Mouse (Mus musculus): ENCODE data around the gene Col8a1. TPM values are rescaled to one million over a fixed set of nuclear protein-coding genes. Genes with fewer than 3 reads are reported as not detected.
A peak's percentile ranks its signal among the peaks of the same experiment; 100 is the strongest.

Gene Col8a1
- total RNA-seq, 2 experiments from 2014 or later, result 3.6 to 4.6 TPM

GRCm38 (mm10) chr16:57671637-57672036 is 82.9 kb downstream of the Col8a1 start:
- no peak for DNase-seq

GRCm38 (mm10) chr16:57669348-57669747 is 85.2 kb downstream of the Col8a1 start:
- DNase-seq, result peak; percentile 40

DNA sequence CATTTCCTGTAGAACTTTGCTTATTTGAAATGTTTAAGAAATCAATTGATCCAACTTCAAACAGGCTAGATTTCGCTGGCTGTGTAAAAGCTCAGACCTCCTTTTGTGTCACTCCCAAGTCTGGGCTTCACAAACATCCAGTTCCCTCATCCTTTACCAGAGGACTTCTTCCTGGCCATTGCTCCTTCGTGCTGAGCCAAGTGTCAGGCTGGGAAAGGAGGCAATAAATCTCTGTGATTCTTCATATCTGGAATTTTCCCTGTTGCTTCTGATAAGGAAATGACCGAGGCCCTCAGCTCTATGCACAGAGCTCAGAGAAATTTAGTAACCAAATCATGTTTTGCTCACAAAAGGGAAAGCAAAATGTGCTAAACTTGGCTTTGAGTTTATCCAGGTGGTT is 91.9 kb downstream of the Col8a1 start:
- no peak for DNase-seq

DNA sequence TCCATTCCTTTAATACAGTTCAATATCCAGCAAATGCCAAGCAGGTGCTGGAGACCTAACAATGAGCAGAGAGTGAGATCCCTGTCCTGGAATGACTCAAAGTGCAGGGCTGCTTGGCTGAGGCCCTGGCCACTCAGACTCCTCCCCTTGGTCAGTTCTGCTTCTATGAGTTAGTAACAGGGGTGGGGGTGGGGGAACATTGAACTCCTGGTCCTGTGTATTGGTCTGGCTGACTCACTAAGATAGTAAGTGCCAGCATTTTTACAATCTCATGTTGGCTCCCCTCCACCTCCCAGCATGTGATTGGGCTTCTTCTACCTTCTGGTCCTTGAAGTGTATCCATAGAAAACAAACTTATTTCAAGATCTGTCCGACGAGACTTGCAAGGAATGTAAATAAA is 104.6 kb downstream of the Col8a1 start:
- no peak for DNase-seq

DNA sequence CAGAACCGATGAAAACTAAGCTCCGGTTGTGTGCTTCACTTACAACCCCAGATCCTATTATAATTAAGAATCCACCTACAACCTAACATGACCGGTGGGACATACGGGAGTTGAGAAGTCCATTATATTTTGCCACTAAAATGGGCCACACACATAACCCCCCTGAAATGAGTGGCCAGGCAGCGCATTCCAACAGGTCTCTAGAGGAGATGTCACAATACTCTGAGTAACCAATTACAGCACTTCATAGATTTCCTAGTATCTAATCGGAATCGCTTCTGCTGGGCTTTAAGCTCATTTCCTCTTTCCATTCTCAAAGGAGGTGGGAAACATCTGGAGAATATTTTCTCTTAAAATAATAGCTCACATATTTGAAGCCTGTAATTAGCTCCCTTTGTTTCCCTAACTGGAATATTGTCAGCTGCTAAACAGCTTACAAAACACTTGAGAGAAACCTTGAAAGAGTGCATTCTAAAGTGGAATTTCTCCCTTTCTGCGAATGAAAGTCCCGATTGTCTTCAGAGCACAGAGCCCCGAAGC is 113.1 kb downstream of the Col8a1 start:
- DNase-seq, result no peak

GRCm38 (mm10) chr16:57634766-57635165 is 119.8 kb downstream of the Col8a1 start:
- DNase-seq, result no peak

- peak; percentile 85 for DNase-seq
Observed at GRCm38 (mm10) chr16:57634191-57634590, 120.3 kb downstream of the Col8a1 start.

DNA sequence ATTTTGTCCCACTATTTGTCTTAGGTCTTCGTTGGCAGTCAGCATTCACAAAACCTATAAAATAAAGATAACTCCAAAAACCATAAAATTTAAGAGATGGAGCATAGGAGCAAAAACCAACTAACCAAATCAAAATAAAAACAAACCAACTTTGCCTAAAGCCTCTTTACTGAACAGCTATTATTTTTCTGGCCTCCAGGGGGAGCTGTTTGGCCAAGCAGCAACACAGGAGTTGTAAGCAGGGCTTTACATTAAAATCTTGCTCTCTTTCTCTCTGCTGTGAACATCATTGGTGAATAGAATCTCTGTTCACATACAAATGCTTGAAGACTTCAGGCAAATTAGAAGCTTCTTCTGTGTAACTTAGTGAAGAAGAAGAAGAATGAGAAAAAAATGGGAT is 142.8 kb downstream of the Col8a1 start:
- DNase-seq, result peak; percentile 49

GRCm38 (mm10) chr16:57606444-57607227 is 147.9 kb downstream of the Col8a1 start, which contains the start of gene Cmss1:
TSS of gene Cmss1 (minus strand) at chr16:57606864.
- peak; percentile 89 for DNase-seq

DNA sequence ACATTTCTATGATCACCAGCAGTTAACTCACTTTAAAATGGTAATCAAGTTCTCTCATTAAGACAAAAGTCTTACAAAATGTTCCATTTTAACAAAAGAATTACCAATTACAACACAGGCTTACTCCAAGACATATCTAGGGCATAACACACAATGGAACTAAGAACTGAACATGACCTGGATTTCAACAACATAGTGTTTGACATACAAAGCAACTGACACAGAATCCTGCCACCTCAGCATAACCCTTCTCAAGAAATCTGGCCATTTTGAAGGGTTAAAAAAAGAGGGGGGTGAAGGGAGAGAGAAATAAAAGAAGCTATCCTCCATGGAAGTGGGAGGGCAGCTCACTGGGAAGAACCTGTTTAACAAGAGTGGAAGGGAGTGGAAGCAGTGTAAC is 153.5 kb downstream of the Col8a1 start:
- no peak for DNase-seq

- DNase-seq, result no peak
Observed at GRCm38 (mm10) chr16:57597295-57597957, 157.1 kb downstream of the Col8a1 start.

- DNase-seq, result peak; percentile 42
Observed at GRCm38 (mm10) chr16:57593422-57594157, 160.9 kb downstream of the Col8a1 start.

DNA sequence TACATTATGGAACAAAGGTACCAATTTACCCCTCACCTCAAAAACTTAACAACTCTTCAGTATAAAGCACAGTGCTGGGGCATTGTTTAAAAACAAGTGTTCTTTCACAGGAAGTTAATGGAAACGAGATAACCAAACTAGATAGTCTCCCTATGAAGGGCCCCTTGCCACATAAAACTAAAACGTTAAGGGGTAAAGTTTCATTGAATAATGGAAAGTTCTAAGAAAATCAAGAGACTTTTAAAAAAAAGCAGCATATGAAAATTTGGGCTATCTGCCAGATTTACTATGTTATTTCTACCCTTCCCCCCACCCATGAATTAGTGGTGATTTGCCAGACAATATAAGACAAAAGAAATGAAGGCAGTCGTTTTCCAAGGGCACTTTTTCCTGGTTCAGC is 169.3 kb downstream of the Col8a1 start:
- no peak for DNase-seq

- peak; percentile 32 for DNase-seq
Observed at GRCm38 (mm10) chr16:57582008-57582407, 172.5 kb downstream of the Col8a1 start.

DNA sequence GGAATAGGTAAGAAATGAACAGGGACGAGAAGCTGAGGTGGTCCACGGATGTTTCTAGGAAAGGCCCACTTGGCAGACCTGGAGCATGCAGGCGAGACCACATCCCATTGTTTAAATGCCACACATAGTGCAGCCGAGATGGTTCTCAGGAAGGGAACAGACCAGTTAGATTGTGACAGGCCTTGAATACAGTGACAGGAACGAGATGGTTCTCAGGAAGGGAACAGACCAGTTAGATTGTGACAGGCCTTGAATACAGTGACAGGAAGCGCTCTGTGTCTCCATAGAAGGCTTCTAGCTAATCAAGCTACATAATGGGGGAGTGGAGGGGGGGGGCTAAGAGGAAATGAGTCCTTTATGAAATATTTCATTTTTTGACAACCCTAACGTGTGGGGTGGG is 174.5 kb downstream of the Col8a1 start:
- no peak for DNase-seq

- no peak for DNase-seq
Observed at GRCm38 (mm10) chr16:57577519-57577918, 177.0 kb downstream of the Col8a1 start.

DNA sequence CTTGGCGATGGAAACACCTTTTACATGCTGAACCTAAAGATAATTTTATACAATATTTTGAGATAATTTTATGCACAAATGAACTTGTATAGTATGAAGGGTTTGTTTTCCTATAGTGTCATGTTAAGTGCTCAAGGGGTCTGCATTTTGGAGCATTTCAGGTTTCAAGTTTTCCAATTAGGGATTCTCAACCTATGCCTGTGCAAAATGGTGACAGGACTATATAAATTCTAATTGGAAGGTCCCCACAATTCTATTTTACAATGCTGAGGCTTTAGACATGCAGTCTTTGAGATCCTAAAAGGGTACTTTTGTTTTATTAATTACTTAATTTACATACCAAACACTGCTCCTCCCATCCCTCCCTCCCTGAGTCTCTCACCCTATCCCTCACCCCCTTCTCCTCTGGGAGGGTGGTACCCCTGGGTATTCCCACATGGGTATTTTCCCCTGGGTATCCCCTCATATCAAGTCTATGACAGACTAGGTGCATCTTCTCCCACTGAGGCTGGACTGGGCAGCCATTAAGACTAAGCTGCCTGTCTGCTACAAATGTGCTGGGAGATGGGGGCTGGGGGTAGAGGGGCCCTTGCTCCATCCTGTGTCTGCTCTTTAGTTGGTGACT is 178.7 kb downstream of the Col8a1 start:
- no peak for DNase-seq

Other genes with a start within 250 kb of the Col8a1 start
- gene Cmss1, start 147.9 kb downstream of the Col8a1 start, total RNA-seq (2021), result 10 to 100 TPM; 33.9 to 39.6 TPM

All from heart, postnatal 4 days (tissue).